Mouse (Mus musculus): ENCODE results near the gene Ovol2. TPM values are rescaled to one million over a fixed set of nuclear protein-coding genes. Genes with fewer than 3 reads are reported as not detected.

Gene Ovol2
- total RNA-seq, 1 experiment: 1.8 TPM

- no peak for TF ChIP-seq ZC3H11A (IDR thresholded peaks at IDR 0.05; ENCODE audit: borderline replicate concordance, low read depth, low read length)
- TF ChIP-seq CHD2 (IDR thresholded peaks at IDR 0.05; ENCODE audit: low read depth, low read length): no peak
- no peak for TF ChIP-seq HCFC1 (IDR thresholded peaks at IDR 0.05; ENCODE audit: borderline replicate concordance, insufficient read depth, low read length)
- TF ChIP-seq MAFK (IDR thresholded peaks at IDR 0.05; ENCODE audit: insufficient read depth, low read depth, low read length): no peak
- TF ChIP-seq ZNF384 (IDR thresholded peaks at IDR 0.05; ENCODE audit: low read depth, low read length): no peak
- Histone ChIP-seq H3K27ac (ENCODE audit: insufficient read depth, low read depth, low read length, poor library complexity, severe bottlenecking) (no peak overlapping the region), H3K36me3 (ENCODE audit: control insufficient read depth, insufficient read depth, low read length, poor library complexity, severe bottlenecking) (no peaks in the 10 kb centered on the region), H3K9ac (ENCODE audit: insufficient read depth, low read depth, low read length, poor library complexity, severe bottlenecking) (no peak overlapping the region), H3K4me3 (ENCODE audit: insufficient read depth in 1 of 2, low read depth in 1 of 2, low read length in 2 of 2, poor library complexity in 1 of 2, severe bottlenecking in 1 of 2) (peak overlapping the region in 1 of 2 experiments; percentile 79; a peak in 2 of 4 replicates), H3K4me1 (ENCODE audit: control insufficient read depth in 2 of 2, insufficient read depth in 2 of 2, low read length in 2 of 2, poor library complexity in 1 of 2) (peaks cover 2 to 8% of the 10 kb centered on the region in 2 experiments; a peak in 1 of 4 replicates), H3K9me3 (ENCODE audit: control insufficient read depth, insufficient read depth, low read depth, low read length) (no peaks in the 10 kb centered on the region; the same call in 1 of the 2 replicates)
- no peak for DNase-seq (ENCODE audit: low read depth, low spot score)
- in situ Hi-C loops (cut with MboI; ENCODE audit: low sequenced_read_pairs in 2 of 2, unreplicated experiment in 2 of 2): no loop called here
Measured at GRCm38 (mm10) chr2:144332486-144332885, 540 bp upstream of the Ovol2 start.

GRCm38 (mm10) chr2:144330960-144331371 lies 980 bp downstream of the Ovol2 start:
- TF ChIP-seq ZC3H11A (IDR thresholded peaks at IDR 0.05; ENCODE audit: borderline replicate concordance, low read depth, low read length): no peak
- no peak for TF ChIP-seq CHD2 (IDR thresholded peaks at IDR 0.05; ENCODE audit: low read depth, low read length)
- TF ChIP-seq MAFK (IDR thresholded peaks at IDR 0.05; ENCODE audit: insufficient read depth, low read depth, low read length): no peak
- no peak for TF ChIP-seq ZNF384 (IDR thresholded peaks at IDR 0.05; ENCODE audit: low read depth, low read length)
- no peak for TF ChIP-seq HCFC1 (IDR thresholded peaks at IDR 0.05; ENCODE audit: borderline replicate concordance, insufficient read depth, low read length)
- Histone ChIP-seq H3K4me3 (ENCODE audit: insufficient read depth in 1 of 2, low read depth in 1 of 2, low read length in 2 of 2, poor library complexity in 1 of 2, severe bottlenecking in 1 of 2) (peak overlapping the region; percentile 64 to 79), H3K27ac (ENCODE audit: insufficient read depth, low read depth, low read length, poor library complexity, severe bottlenecking) (no peak overlapping the region), H3K36me3 (ENCODE audit: control insufficient read depth, insufficient read depth, low read length, poor library complexity, severe bottlenecking) (no peaks in the 10 kb centered on the region), H3K9me3 (ENCODE audit: control insufficient read depth, insufficient read depth, low read depth, low read length) (no peaks in the 10 kb centered on the region; the same call in 1 of the 2 replicates), H3K9ac (ENCODE audit: insufficient read depth, low read depth, low read length, poor library complexity, severe bottlenecking) (peak overlapping the region; percentile 34), H3K4me1 (ENCODE audit: control insufficient read depth in 2 of 2, insufficient read depth in 2 of 2, low read length in 2 of 2, poor library complexity in 1 of 2) (peaks cover 4 to 9% of the 10 kb centered on the region in 2 experiments; a peak in 3 of 4 replicates)
- DNase-seq (ENCODE audit: low read depth, low spot score): no peak
- in situ Hi-C loops (cut with MboI; ENCODE audit: low sequenced_read_pairs in 2 of 2, unreplicated experiment in 2 of 2): no loop called here

- Histone ChIP-seq H3K4me1 (ENCODE audit: control insufficient read depth in 2 of 2, insufficient read depth in 2 of 2, low read length in 2 of 2, poor library complexity in 1 of 2) (peaks cover 4 to 9% of the 10 kb centered on the region in 2 experiments; a peak in 3 of 4 replicates), H3K4me3 (ENCODE audit: insufficient read depth in 1 of 2, low read depth in 1 of 2, low read length in 2 of 2, poor library complexity in 1 of 2, severe bottlenecking in 1 of 2) (peak overlapping the region; percentile 64 to 79), H3K9ac (ENCODE audit: insufficient read depth, low read depth, low read length, poor library complexity, severe bottlenecking) (peak overlapping the region; percentile 34), H3K9me3 (ENCODE audit: control insufficient read depth, insufficient read depth, low read depth, low read length) (no peaks in the 10 kb centered on the region; the same call in 1 of the 2 replicates), H3K36me3 (ENCODE audit: control insufficient read depth, insufficient read depth, low read length, poor library complexity, severe bottlenecking) (no peaks in the 10 kb centered on the region), H3K27ac (ENCODE audit: insufficient read depth, low read depth, low read length, poor library complexity, severe bottlenecking) (no peak overlapping the region)
- TF ChIP-seq HCFC1 (IDR thresholded peaks at IDR 0.05; ENCODE audit: borderline replicate concordance, insufficient read depth, low read length) (no peak), CHD2 (IDR thresholded peaks at IDR 0.05; ENCODE audit: low read depth, low read length) (no peak), ZC3H11A (IDR thresholded peaks at IDR 0.05; ENCODE audit: borderline replicate concordance, low read depth, low read length) (no peak), ZNF384 (IDR thresholded peaks at IDR 0.05; ENCODE audit: low read depth, low read length) (no peak), MAFK (IDR thresholded peaks at IDR 0.05; ENCODE audit: insufficient read depth, low read depth, low read length) (no peak)
- in situ Hi-C loops (cut with MboI; ENCODE audit: low sequenced_read_pairs in 2 of 2, unreplicated experiment in 2 of 2): no loop called here
- DNase-seq (ENCODE audit: low read depth, low spot score): no peak
Measured at GRCm38 (mm10) chr2:144330352-144330959, 1.5 kb downstream of the Ovol2 start.

- in situ Hi-C loops (cut with MboI; ENCODE audit: low sequenced_read_pairs in 2 of 2, unreplicated experiment in 2 of 2): no loop called here
- Histone ChIP-seq H3K9me3 (ENCODE audit: control insufficient read depth, insufficient read depth, low read depth, low read length) (no peaks in the 10 kb centered on the region; the same call in 1 of the 2 replicates), H3K36me3 (ENCODE audit: control insufficient read depth, insufficient read depth, low read length, poor library complexity, severe bottlenecking) (no peaks in the 10 kb centered on the region), H3K9ac (ENCODE audit: insufficient read depth, low read depth, low read length, poor library complexity, severe bottlenecking) (no peak overlapping the region), H3K4me3 (ENCODE audit: insufficient read depth in 1 of 2, low read depth in 1 of 2, low read length in 2 of 2, poor library complexity in 1 of 2, severe bottlenecking in 1 of 2) (peak overlapping the region; percentile 64 to 79; a peak in 3 of 4 replicates), H3K4me1 (ENCODE audit: control insufficient read depth in 2 of 2, insufficient read depth in 2 of 2, low read length in 2 of 2, poor library complexity in 1 of 2) (peaks cover 4 to 9% of the 10 kb centered on the region in 2 experiments; a peak in 3 of 4 replicates), H3K27ac (ENCODE audit: insufficient read depth, low read depth, low read length, poor library complexity, severe bottlenecking) (no peak overlapping the region)
- TF ChIP-seq ZC3H11A (IDR thresholded peaks at IDR 0.05; ENCODE audit: borderline replicate concordance, low read depth, low read length): no peak
- no peak for TF ChIP-seq CHD2 (IDR thresholded peaks at IDR 0.05; ENCODE audit: low read depth, low read length)
- TF ChIP-seq ZNF384 (IDR thresholded peaks at IDR 0.05; ENCODE audit: low read depth, low read length): no peak
- no peak for TF ChIP-seq HCFC1 (IDR thresholded peaks at IDR 0.05; ENCODE audit: borderline replicate concordance, insufficient read depth, low read length)
- no peak for TF ChIP-seq MAFK (IDR thresholded peaks at IDR 0.05; ENCODE audit: insufficient read depth, low read depth, low read length)
- no peak for DNase-seq (ENCODE audit: low read depth, low spot score)
Measured at GRCm38 (mm10) chr2:144329937-144330336, 2.0 kb downstream of the Ovol2 start.

Measured in ES-E14 (cell line).